Mouse (Mus musculus) heart, postnatal 0 days (tissue): ENCODE results near the gene Tgfbr3.

Source experiments
- CTCF ChIP-seq: IDR thresholded peaks from 2 replicates; pipeline ENCODE4 v1.5.1; 2016; ENCODE audit warnings: antibody characterized with exemption, control low read depth, low read depth
- EP300 ChIP-seq: IDR thresholded peaks from 2 replicates; pipeline ENCODE4 v1.6.1; 2016; ENCODE audit warnings: antibody characterized with exemption, low read depth

- no peak for TF ChIP-seq CTCF
- TF ChIP-seq EP300 = no peak
Measured at GRCm38 (mm10) chr5:107120624-107121023, 168.8 kb downstream of the Tgfbr3 start.
